Mouse (Mus musculus) lung, adult 2 months (tissue): Measurements from ENCODE around the gene Osbpl5.

Source experiments
- CTCF ChIP-seq: fragments of 200-500 bp; IDR thresholded peaks from 2 replicates; pipeline ENCODE4 v1.5.1; 2011; ENCODE audit warnings: mild to moderate bottlenecking, low read length, control low read depth; ENCODE audit not compliant: insufficient read depth
- POLR2A ChIP-seq: fragments of 200-500 bp; IDR thresholded peaks from 2 replicates; pipeline ENCODE4 v1.6.1; 2011; ENCODE audit warnings: low read depth, mild to moderate bottlenecking, control low read depth, low read length, borderline replicate concordance; ENCODE audit errors: extremely low read depth

DNA sequence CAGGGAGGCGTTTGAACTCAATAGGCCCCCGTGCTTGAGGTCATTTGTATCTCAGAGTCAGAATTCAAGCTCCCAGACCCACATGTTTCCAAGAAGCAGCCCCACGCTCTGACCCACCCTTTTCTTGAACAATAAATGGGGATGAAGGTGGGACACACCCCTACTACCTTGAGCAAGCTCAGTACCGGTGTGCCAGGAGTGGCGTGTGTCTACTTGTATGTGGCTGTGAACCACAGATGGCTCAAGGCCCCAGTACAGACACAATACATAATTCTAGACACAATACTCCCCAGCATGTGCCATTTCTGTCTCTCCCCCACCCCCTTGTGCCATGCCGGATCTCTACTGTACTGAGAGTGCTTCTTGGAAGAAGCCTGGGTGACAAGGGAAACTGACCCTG is 18.6 kb downstream of the Osbpl5 start:
- TF ChIP-seq POLR2A (no peak), CTCF (no peak)
